Mouse (Mus musculus) CH12.LX (cell line): ENCODE data around the gene Card9. TPM values are rescaled to one million over a fixed set of nuclear protein-coding genes. Genes with fewer than 3 reads are reported as not detected.

Source experiments
- DNase-seq: peaks from one replicate; pipeline ENCODE4 v3.0.0-alpha.2; 2013; ENCODE audit errors: extremely low read depth
- H3K27ac ChIP-seq: 2 replicates; pipeline ENCODE4 v1.5.1; 2012; ENCODE audit warnings: low read depth, mild to moderate bottlenecking, control low read depth, moderate library complexity; ENCODE audit not compliant: insufficient read depth
- H3K27me3 ChIP-seq: replicated peaks from 2 replicates; pipeline ENCODE3; 2012; ENCODE audit warnings: inconsistent platforms
- H3K36me3 ChIP-seq, 2 experiments: replicated peaks in 1 of 2; 2 replicates each; pipeline versions ENCODE3 to v1.6.1; 2012; ENCODE audit warnings: inconsistent platforms in 1 of 2, low read length in 1 of 2, mild to moderate bottlenecking in 1 of 2, mixed read lengths in 1 of 2, moderate library complexity in 1 of 2; ENCODE audit not compliant: control insufficient read depth in 1 of 2, insufficient read depth in 1 of 2
- H3K4me1 ChIP-seq, 2 experiments: 2 replicates each; pipeline ENCODE4 v1.6.1; 2012; ENCODE audit warnings: inconsistent platforms in 1 of 2, moderate library complexity in 1 of 2; ENCODE audit not compliant: insufficient read depth in 2 of 2, control insufficient read depth in 1 of 2
- H3K4me2 ChIP-seq: 2 replicates; pipeline ENCODE4 v1.6.1; 2012; ENCODE audit warnings: low read depth, mild to moderate bottlenecking, control low read depth; ENCODE audit not compliant: poor library complexity, insufficient read depth, severe bottlenecking
- H3K4me3 ChIP-seq, 3 experiments: fragments of 150-350 bp in 1 of 3; sonication (generic) in 1 of 3; replicated peaks in 1 of 3; 2 replicates each; pipeline versions ENCODE3 to v1.5.1; 2011 to 2012; ENCODE audit warnings: low read depth in 2 of 3, low read length in 2 of 3, mild to moderate bottlenecking in 2 of 3, moderate library complexity in 2 of 3, control low read depth in 1 of 3, improper control_type of control experiment in 1 of 3, inconsistent platforms in 1 of 3, mixed read lengths in 1 of 3; ENCODE audit not compliant: poor library complexity in 1 of 3
- H3K79me2 ChIP-seq: replicated peaks from 2 replicates; pipeline ENCODE4 v1.6.1; 2012; ENCODE audit warnings: mild to moderate bottlenecking, moderate library complexity; ENCODE audit not compliant: control insufficient read depth, poor library complexity, insufficient read depth, severe bottlenecking; ENCODE audit errors: extremely low read depth
- H3K9ac ChIP-seq: 2 replicates; pipeline ENCODE4 v1.6.1; 2012; ENCODE audit warnings: low read depth, mild to moderate bottlenecking, control low read depth, moderate library complexity; ENCODE audit not compliant: insufficient read depth
- H3K9me3 ChIP-seq: replicated peaks from 2 replicates; pipeline ENCODE3; 2012; ENCODE audit warnings: low read length, inconsistent platforms, mixed read lengths
- BHLHE40 ChIP-seq: IDR thresholded peaks from 2 replicates; pipeline ENCODE4 v1.6.1; 2011; ENCODE audit warnings: mild to moderate bottlenecking, low read depth, low read length, improper control_type of control experiment
- CHD1 ChIP-seq: IDR thresholded peaks from 2 replicates; pipeline ENCODE4 v1.6.1; 2012; ENCODE audit warnings: low read depth, low read length, improper control_type of control experiment, inconsistent platforms
- CHD2 ChIP-seq: IDR thresholded peaks from 2 replicates; pipeline ENCODE4 v1.6.1; 2011; ENCODE audit warnings: low read length, improper control_type of control experiment
- CTCF ChIP-seq, 2 experiments: IDR thresholded peaks in 1 of 2; conservative IDR thresholded peaks in 1 of 2; 2 replicates each; pipeline ENCODE4 v1.5.1; 2011 to 2012; ENCODE audit warnings: low read depth in 2 of 2, low read length in 2 of 2, improper control_type of control experiment in 1 of 2, inconsistent platforms in 1 of 2, mild to moderate bottlenecking in 1 of 2, moderate library complexity in 1 of 2
- ELF1 ChIP-seq: IDR thresholded peaks from 2 replicates; pipeline ENCODE4 v1.6.1; 2014; ENCODE audit warnings: low read depth, mild to moderate bottlenecking, inconsistent platforms, low read length, improper control_type of control experiment
- GABPA ChIP-seq: IDR thresholded peaks from 2 replicates; pipeline ENCODE4 v1.6.1; 2012; ENCODE audit warnings: low read depth, low read length, improper control_type of control experiment, inconsistent platforms; ENCODE audit not compliant: insufficient replicate concordance
- JUN ChIP-seq: IDR thresholded peaks from 2 replicates; pipeline ENCODE4 v1.6.1; 2011; ENCODE audit warnings: low read depth, mild to moderate bottlenecking, low read length, improper control_type of control experiment, moderate library complexity; ENCODE audit not compliant: insufficient read depth
- KAT2A ChIP-seq: IDR thresholded peaks from 2 replicates; pipeline ENCODE4 v1.6.1; 2012; ENCODE audit warnings: low read length, improper control_type of control experiment, inconsistent platforms; ENCODE audit not compliant: insufficient replicate concordance
- MAFK ChIP-seq: IDR thresholded peaks from 2 replicates; pipeline ENCODE4 v1.6.1; 2011; ENCODE audit warnings: low read length, improper control_type of control experiment; ENCODE audit not compliant: insufficient replicate concordance
- MAX ChIP-seq: IDR thresholded peaks from 2 replicates; pipeline ENCODE4 v1.6.1; 2011; ENCODE audit warnings: low read length, improper control_type of control experiment
- MEF2A ChIP-seq: IDR thresholded peaks from 2 replicates; pipeline ENCODE4 v1.6.1; 2014; ENCODE audit warnings: low read depth, mild to moderate bottlenecking, inconsistent platforms, low read length, improper control_type of control experiment, borderline replicate concordance
- MXI1 ChIP-seq: IDR thresholded peaks from 2 replicates; pipeline ENCODE4 v1.6.1; 2011; ENCODE audit warnings: mild to moderate bottlenecking, low read depth, low read length, improper control_type of control experiment
- MYC ChIP-seq: IDR thresholded peaks from 2 replicates; pipeline ENCODE4 v1.6.1; 2011; ENCODE audit warnings: low read depth, mild to moderate bottlenecking, improper control_type of control experiment, low read length
- NELFE ChIP-seq: IDR thresholded peaks from 2 replicates; pipeline ENCODE4 v1.6.1; 2011; ENCODE audit warnings: low read depth, low read length, improper control_type of control experiment
- NRF1 ChIP-seq: IDR thresholded peaks from 2 replicates; pipeline ENCODE4 v1.6.1; 2014; ENCODE audit warnings: low read depth, mild to moderate bottlenecking, inconsistent platforms, low read length, improper control_type of control experiment, moderate library complexity
- POLR2A ChIP-seq: IDR thresholded peaks from 2 replicates; pipeline ENCODE4 v1.6.1; 2011; ENCODE audit warnings: low read depth, mild to moderate bottlenecking, improper control_type of control experiment, low read length
- POLR2AphosphoS2 ChIP-seq: IDR thresholded peaks from 2 replicates; pipeline ENCODE4 v1.6.1; 2011; ENCODE audit warnings: low read depth, low read length, improper control_type of control experiment
- RCOR1 ChIP-seq: conservative IDR thresholded peaks from 2 replicates; pipeline ENCODE4 v1.6.1; 2012; ENCODE audit warnings: low read depth, mild to moderate bottlenecking, inconsistent platforms, low read length, improper control_type of control experiment
- SIN3A ChIP-seq: IDR thresholded peaks from 2 replicates; pipeline ENCODE4 v1.6.1; 2012; ENCODE audit warnings: low read length, improper control_type of control experiment, inconsistent platforms
- SMC3 ChIP-seq: IDR thresholded peaks from 2 replicates; pipeline ENCODE4 v1.6.1; 2011; ENCODE audit warnings: low read depth, low read length, improper control_type of control experiment
- TBP ChIP-seq: conservative IDR thresholded peaks from 2 replicates; pipeline ENCODE4 v1.6.1; 2011; ENCODE audit warnings: low read depth, low read length, improper control_type of control experiment
- TCF12 ChIP-seq: IDR thresholded peaks from 2 replicates; pipeline ENCODE4 v1.6.1; 2014; ENCODE audit warnings: low read depth, mild to moderate bottlenecking, inconsistent platforms, low read length, improper control_type of control experiment
- ZC3H11A ChIP-seq: IDR thresholded peaks from 2 replicates; pipeline ENCODE4 v1.6.1; 2012; ENCODE audit warnings: low read depth, mild to moderate bottlenecking, inconsistent platforms, low read length, improper control_type of control experiment
- ZNF384 ChIP-seq: IDR thresholded peaks from 2 replicates; pipeline ENCODE4 v1.6.1; 2012; ENCODE audit warnings: low read depth, low read length, improper control_type of control experiment, inconsistent platforms
- dilution Hi-C: fragments of 300-500 bp; cut with MboI; formaldehyde crosslinking; loops from 2 replicates; pipeline ENCODE4 v1.14.3; 2020; ENCODE audit warnings: low sequenced_read_pairs; ENCODE audit not compliant: extremely low pct_unique_long_range_greater_than_20kb, extremely low pct_ligation_motif_present
- in situ Hi-C: fragments of 300-500 bp; cut with MboI; formaldehyde crosslinking; loops from 3 replicates; pipeline ENCODE4 v1.14.3; 2019; ENCODE audit warnings: low sequenced_read_pairs, low pct_ligation_motif_present, low pct_unique_long_range_greater_than_20kb, mixed read lengths
- polyA plus RNA-seq: library from polyadenylated mRNA; unstranded; fragments of >175 nt; gene quantifications from 2 replicates; pipeline ENCODE4 v1.2.1, GENCODE M21; 2012; ENCODE audit warnings: low read depth; ENCODE audit not compliant: insufficient read length
- total RNA-seq, 2 experiments: library from RNA; depleted of rRNA; stranded (reverse); fragments of 300-350 nt in 1 of 2; fragments of >200 nt in 1 of 2; gene quantifications; 2 replicates each; pipeline ENCODE4 v1.2.3; 2012 to 2014

The Card9 gene
- total and polyA plus RNA-seq, 3 experiments, result 0.32 to 0.44 (median 0.42) TPM

- Histone ChIP-seq H3K79me2 (no peaks in the 10 kb centered on the region), H3K9me3 (no peaks in the 10 kb centered on the region), H3K27me3 (peaks cover 60% of the 10 kb centered on the region), H3K9ac (no peak overlapping the region), H3K4me1 (peaks cover 9 to 18% of the 10 kb centered on the region in 2 experiments), H3K4me2 (no peak overlapping the region), H3K4me3 (no peak overlapping the region), H3K27ac (no peak overlapping the region), H3K36me3 (peaks cover 0 to 2% of the 10 kb centered on the region in 2 experiments)
- no peak for DNase-seq
- in situ Hi-C loops, result no loop called here
- dilution Hi-C loops, result no loop called here
- TF ChIP-seq ELF1 (no peak), SIN3A (no peak), GABPA (no peak), SMC3 (no peak), KAT2A (no peak), JUN (no peak), BHLHE40 (no peak), CTCF (conservative IDR thresholded peaks at IDR 0.05 in 1 of 2, IDR thresholded peaks at IDR 0.05 in 1 of 2; ENCODE audit: low read depth in 2 of 2, low read length in 2 of 2) (no peak), MAX (no peak), CHD1 (no peak), CHD2 (no peak), POLR2A (no peak), MEF2A (no peak), MYC (no peak), NRF1 (no peak), ZC3H11A (no peak), MAFK (no peak), POLR2AphosphoS2 (no peak)
These were observed 40.2 kb downstream of the Card9 start for GRCm38 (mm10) chr2:26320245-26321185.

GRCm38 (mm10) chr2:26319519-26320244, 41.0 kb downstream of the Card9 start:
- no peak for TF ChIP-seq MEF2A
- no peak for TF ChIP-seq MAFK
- TF ChIP-seq CTCF (conservative IDR thresholded peaks at IDR 0.05 in 1 of 2, IDR thresholded peaks at IDR 0.05 in 1 of 2; ENCODE audit: low read depth in 2 of 2, low read length in 2 of 2), result no peak
- TF ChIP-seq TCF12, result no peak
- TF ChIP-seq RCOR1, result no peak
- no peak for TF ChIP-seq SMC3
- no peak for TF ChIP-seq TBP
- TF ChIP-seq ZNF384, result no peak
- no peak for TF ChIP-seq NELFE
- TF ChIP-seq CHD2, result no peak
- no peak for TF ChIP-seq MXI1
- no peak for DNase-seq
- H3K4me2 ChIP-seq, result no peak overlapping the region

More at GRCm38 (mm10) chr2:26319519-26320244, 41.0 kb downstream of the Card9 start:
- H3K79me2 ChIP-seq, result no peaks in the 10 kb centered on the region
- peaks cover 11 to 15% of the 10 kb centered on the region in 2 experiments for H3K4me1 ChIP-seq
- no peak overlapping the region for H3K4me3 ChIP-seq
- H3K27ac ChIP-seq, result no peak overlapping the region
- H3K27me3 ChIP-seq, result peaks cover 68% of the 10 kb centered on the region
- no peaks in the 10 kb centered on the region for H3K9me3 ChIP-seq
- no peak overlapping the region for H3K9ac ChIP-seq
- dilution Hi-C loops (no loop called here), in situ Hi-C loops (no loop called here)
- H3K36me3 ChIP-seq, result peaks cover 0 to 2% of the 10 kb centered on the region in 2 experiments
